Mouse (Mus musculus) midbrain, embryonic 16.5 days (tissue): ENCODE data around the gene Pxylp1. TPM values are rescaled to one million over a fixed set of nuclear protein-coding genes. Genes with fewer than 3 reads are reported as not detected.
"Not testable (repeated sequence)": the region's sequence is repeated elsewhere in the genome, so short reads cannot be mapped to it uniquely, and the experiment has no call there.

Experiments used
- ATAC-seq: fragments of 200-750 bp; cut with Nextera tagmentation; 2 replicates; pipeline ENCODE4 v1.8.0; 2017; ENCODE audit warnings: moderate TSS enrichment
- H3K27ac ChIP-seq: fragments of 300-500 bp; sonication (generic); 2 replicates; pipeline ENCODE4 v1.5.1; 2014; ENCODE audit warnings: mild to moderate bottlenecking, low read length, mixed read lengths
- H3K27me3 ChIP-seq: fragments of 300-500 bp; sonication (generic); 2 replicates; pipeline ENCODE4 v1.6.1; 2014; ENCODE audit warnings: low read depth, low read length, mixed read lengths; ENCODE audit not compliant: control insufficient read depth, insufficient read depth
- H3K36me3 ChIP-seq: fragments of 300-500 bp; sonication (generic); 2 replicates; pipeline ENCODE4 v1.6.1; 2014; ENCODE audit warnings: mild to moderate bottlenecking, low read length, moderate library complexity, mixed read lengths; ENCODE audit not compliant: control insufficient read depth, insufficient read depth
- H3K4me1 ChIP-seq: fragments of 300-500 bp; sonication (generic); 2 replicates; pipeline ENCODE4 v1.6.1; 2014; ENCODE audit warnings: mild to moderate bottlenecking, low read length, mixed read lengths; ENCODE audit not compliant: control insufficient read depth, insufficient read depth
- H3K4me2 ChIP-seq: fragments of 300-500 bp; sonication (generic); 2 replicates; pipeline ENCODE4 v1.6.1; 2014; ENCODE audit warnings: mild to moderate bottlenecking, low read length, mixed read lengths
- H3K4me3 ChIP-seq: fragments of 300-500 bp; sonication (generic); 2 replicates; pipeline ENCODE4 v1.5.1; 2014; ENCODE audit warnings: low read depth, mild to moderate bottlenecking, low read length, moderate library complexity, mixed read lengths
- H3K9ac ChIP-seq: fragments of 300-500 bp; sonication (generic); 2 replicates; pipeline ENCODE4 v1.6.1; 2014; ENCODE audit warnings: low read depth, low read length, mixed read lengths
- H3K9me3 ChIP-seq: fragments of 300-500 bp; sonication (generic); replicated peaks from 2 replicates; pipeline ENCODE4 v1.6.1; 2014; ENCODE audit warnings: mild to moderate bottlenecking, low read length, mixed read lengths; ENCODE audit not compliant: control insufficient read depth, poor library complexity, severe bottlenecking
- WGBS: fragments of 180-500 bp; shearing (Covaris S2); extraction: QIAGEN DNeasy Blood & Tissue Kit; methylation state at CpG from one replicate; pipeline ENCODE4 v1.1.7; 2014; 5-methylcytosine and 5-hydroxymethylcytosine counted together
- polyA plus RNA-seq: library from polyadenylated mRNA; unstranded; fragments of >200 nt; fragmentation: Nextera tagmentation; extraction: Ambion mirVana; gene quantifications from 2 replicates; pipeline ENCODE4 v1.2.1, GENCODE M21; 2015

Pxylp1 gene
- 39.3 and 47.8 TPM in 2 replicates for polyA plus RNA-seq

GRCm38 (mm10) chr9:96892546-96892945 lies at the start of gene Pxylp1:
Gene Pxylp1, minus strand, starts transcription at chr9:96892669.
- peak within 1 kb of the TSS; percentile 51 for H3K27ac ChIP-seq
- peaks cover 27% of the 10 kb centered on the region for H3K4me1 ChIP-seq
- H3K36me3 ChIP-seq = no peaks in the 10 kb centered on the region
- H3K9ac ChIP-seq = no peak within 1 kb of the TSS
- H3K9me3 ChIP-seq = no peaks in the 10 kb centered on the region; the same call in 1 of the 2 replicates
- ATAC-seq = no peak
- WGBS = 3% methylated on average over 3 of the region's 3 CpGs
- H3K4me3 ChIP-seq = no peak within 1 kb of the TSS
- H3K4me2 ChIP-seq = no peak within 1 kb of the TSS
- no peaks in the 10 kb centered on the region for H3K27me3 ChIP-seq

GRCm38 (mm10) chr9:96938887-96939286 lies 46.4 kb upstream of the Pxylp1 start:
- Histone ChIP-seq H3K9me3 (no peaks in the 10 kb centered on the region), H3K4me3 (no peak overlapping the region), H3K27ac (peak overlapping the region; percentile 26; the same call in 1 of the 2 replicates), H3K36me3 (no peaks in the 10 kb centered on the region), H3K27me3 (no peaks in the 10 kb centered on the region), H3K4me2 (no peak overlapping the region), H3K9ac (0 out of 2 replicates have a peak overlapping the region, but pooled peaks have one; percentile 21), H3K4me1 (peaks cover 8% of the 10 kb centered on the region)
- WGBS = 59% methylated on average over 5 of the region's 5 CpGs
- peak; percentile 65 for ATAC-seq

DNA sequence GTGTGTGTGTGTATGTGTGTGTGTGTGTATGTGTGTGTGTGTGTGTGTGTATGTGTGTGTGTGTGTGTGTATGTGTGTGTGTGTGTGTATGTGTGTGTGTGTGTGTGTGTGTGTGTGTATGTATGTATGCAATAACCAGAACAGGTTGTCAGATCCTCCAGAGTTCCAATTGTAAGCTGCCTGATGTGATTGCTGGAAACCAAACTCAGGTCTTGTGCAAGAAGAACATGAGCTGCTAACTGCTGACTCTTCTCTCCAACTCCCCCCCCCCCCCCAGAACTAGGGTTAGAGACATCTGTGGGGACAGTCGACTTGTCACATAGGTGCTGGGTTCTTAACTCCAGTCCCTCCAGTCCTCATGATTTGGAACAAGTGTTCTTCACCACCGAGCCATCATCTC lies 44.0 kb upstream of the Pxylp1 start:
- not testable (repeated sequence) for H3K4me3 ChIP-seq, H3K4me1 ChIP-seq, H3K36me3 ChIP-seq, H3K9ac ChIP-seq, H3K27me3 ChIP-seq, H3K27ac ChIP-seq, H3K9me3 ChIP-seq, H3K4me2 ChIP-seq, ATAC-seq
- 96% methylated on average over 2 of the region's 2 CpGs for WGBS

DNA sequence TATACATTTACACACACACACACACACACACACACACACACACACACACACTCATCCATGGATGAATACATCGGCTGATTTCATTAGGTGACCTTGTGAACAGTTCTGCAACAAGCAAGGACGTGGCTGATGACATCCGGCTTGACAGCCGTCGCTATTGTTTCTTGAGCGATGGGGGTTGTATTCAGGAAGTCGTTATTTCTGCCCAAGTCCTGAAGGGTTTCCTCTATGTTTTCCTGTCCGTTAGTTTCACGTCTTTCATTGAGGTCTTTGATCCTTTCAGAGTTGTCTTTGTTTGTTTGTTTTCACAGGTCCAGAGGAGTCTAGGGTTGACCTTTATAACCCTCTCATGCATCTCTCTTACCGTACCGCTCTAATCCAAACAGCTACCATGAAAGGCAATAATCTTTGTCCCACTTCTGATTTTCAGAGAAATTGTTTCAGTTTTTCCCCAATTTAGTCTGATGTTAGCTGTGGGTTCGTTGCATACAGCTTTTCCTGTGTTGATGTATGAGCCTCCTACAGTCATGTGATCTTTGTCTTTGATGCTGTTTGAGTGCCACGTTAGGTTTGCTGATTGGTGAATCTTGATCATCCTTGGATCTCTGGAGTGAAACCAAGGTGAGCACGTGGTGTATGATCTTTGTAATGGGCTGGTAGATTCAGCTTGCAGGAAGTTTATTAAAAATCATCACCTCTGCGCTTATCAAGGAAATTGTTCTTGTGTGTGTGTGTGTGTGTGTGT lies 43.3 kb upstream of the Pxylp1 start:
- Histone ChIP-seq H3K4me2 (no peak overlapping the region), H3K36me3 (no peaks in the 10 kb centered on the region), H3K9me3 (no peaks in the 10 kb centered on the region), H3K27me3 (no peaks in the 10 kb centered on the region), H3K27ac (no peak overlapping the region), H3K4me1 (peaks cover 8% of the 10 kb centered on the region), H3K4me3 (no peak overlapping the region), H3K9ac (no peak overlapping the region)
- WGBS = 67% methylated on average over 15 of the region's 15 CpGs
- no peak for ATAC-seq

DNA sequence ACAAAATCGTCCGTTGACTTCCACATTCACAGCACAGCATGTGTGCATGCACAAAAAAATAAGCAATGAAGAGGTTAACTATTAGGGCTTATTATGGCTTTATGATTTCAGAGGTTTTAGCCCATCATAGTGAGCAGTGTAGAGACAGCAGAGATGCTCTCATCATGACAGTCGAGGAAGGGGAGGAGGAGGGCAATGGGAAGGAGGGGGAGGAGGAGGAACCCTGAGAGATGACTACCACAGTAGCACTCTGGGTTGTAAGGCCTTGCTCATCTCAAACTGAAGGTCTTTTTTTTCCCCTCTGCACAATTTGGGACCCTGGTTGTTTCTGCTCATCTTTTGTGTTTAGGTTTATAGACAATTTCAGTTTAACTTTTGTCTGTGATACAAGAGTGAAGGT lies 42.3 kb upstream of the Pxylp1 start:
- 80% methylated on average over 3 of the region's 3 CpGs for WGBS
- H3K4me2 ChIP-seq = no peak overlapping the region
- H3K9ac ChIP-seq = no peak overlapping the region
- H3K27ac ChIP-seq = no peak overlapping the region
- H3K36me3 ChIP-seq = no peaks in the 10 kb centered on the region
- no peaks in the 10 kb centered on the region for H3K9me3 ChIP-seq
- H3K27me3 ChIP-seq = no peaks in the 10 kb centered on the region
- H3K4me3 ChIP-seq = no peak overlapping the region
- H3K4me1 ChIP-seq = peaks cover 8% of the 10 kb centered on the region
- no peak for ATAC-seq

DNA sequence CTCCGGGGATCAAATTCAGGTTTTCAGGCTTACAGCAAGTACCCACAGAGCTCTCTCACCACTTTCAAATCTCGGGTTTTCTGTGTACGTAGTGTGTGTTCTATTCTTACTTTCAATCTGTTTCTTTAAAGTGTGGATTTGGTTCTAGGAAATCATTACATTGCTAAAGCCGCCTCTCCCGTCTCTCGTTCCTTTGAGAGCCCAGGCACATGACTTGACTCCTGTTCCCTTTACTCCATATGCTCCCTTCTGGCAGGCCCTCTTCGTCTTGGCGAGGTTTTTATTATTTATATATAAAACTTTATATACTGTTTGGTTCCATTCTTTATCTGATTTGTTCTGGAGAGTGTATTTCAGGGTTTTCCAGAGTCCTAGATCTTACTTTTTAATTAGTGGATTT lies 40.3 kb upstream of the Pxylp1 start:
- H3K36me3 ChIP-seq = no peaks in the 10 kb centered on the region
- H3K27me3 ChIP-seq = no peaks in the 10 kb centered on the region
- no peak overlapping the region for H3K9ac ChIP-seq
- no peak for ATAC-seq
- no peak overlapping the region for H3K4me2 ChIP-seq
- H3K27ac ChIP-seq = no peak overlapping the region
- 92% methylated on average over 8 of the region's 8 CpGs for WGBS
- no peak overlapping the region for H3K4me3 ChIP-seq
- H3K4me1 ChIP-seq = no peaks in the 10 kb centered on the region
- no peaks in the 10 kb centered on the region for H3K9me3 ChIP-seq

DNA sequence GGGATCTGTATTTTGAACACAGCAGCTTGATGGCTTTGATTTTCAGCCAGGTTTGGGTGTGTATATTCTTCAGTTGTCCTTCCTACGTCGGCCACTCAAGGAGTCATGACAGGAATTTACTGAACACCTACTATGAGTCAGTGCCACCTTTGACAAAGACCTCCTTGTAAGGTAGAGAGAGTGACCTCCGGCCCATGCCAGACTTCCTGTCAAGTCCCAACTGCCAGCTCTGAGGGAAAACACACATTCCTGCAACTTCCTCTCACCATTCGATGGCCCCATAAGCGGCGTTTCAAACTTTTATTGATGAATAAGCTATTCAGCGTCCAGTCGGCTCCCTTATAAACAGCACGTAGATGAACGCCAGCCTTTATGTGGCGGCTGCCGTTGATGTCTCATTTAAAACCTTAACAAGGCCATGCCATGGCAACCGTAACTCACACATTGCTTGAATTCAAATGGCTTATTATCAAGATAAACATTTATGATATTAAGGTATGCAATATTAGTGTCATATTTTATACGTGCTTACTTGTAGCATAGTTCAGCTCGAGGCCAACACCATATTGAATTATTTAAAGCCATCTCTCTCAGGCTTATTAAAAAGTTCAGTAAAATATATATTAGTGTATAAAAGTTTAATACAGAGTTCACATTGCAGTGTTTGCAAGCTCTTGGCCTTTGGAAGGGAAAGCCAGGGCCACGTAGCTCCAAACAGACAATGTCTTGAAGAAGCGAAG lies 31.3 kb upstream of the Pxylp1 start:
- no peak overlapping the region for H3K9ac ChIP-seq
- 90% methylated on average over 17 of the region's 17 CpGs for WGBS
- ATAC-seq = no peak
- no peak overlapping the region for H3K27ac ChIP-seq
- no peaks in the 10 kb centered on the region for H3K4me1 ChIP-seq
- no peaks in the 10 kb centered on the region; the same call in 1 of the 2 replicates for H3K9me3 ChIP-seq
- no peak overlapping the region for H3K4me2 ChIP-seq
- no peaks in the 10 kb centered on the region for H3K27me3 ChIP-seq
- no peak overlapping the region for H3K4me3 ChIP-seq
- no peaks in the 10 kb centered on the region for H3K36me3 ChIP-seq

- no peak overlapping the region for H3K4me3 ChIP-seq
- H3K9me3 ChIP-seq = no peaks in the 10 kb centered on the region; the same call in 1 of the 2 replicates
- H3K4me1 ChIP-seq = no peaks in the 10 kb centered on the region
- 77% methylated on average over 6 of the region's 6 CpGs for WGBS
- no peaks in the 10 kb centered on the region for H3K27me3 ChIP-seq
- H3K4me2 ChIP-seq = no peak overlapping the region
- H3K27ac ChIP-seq = no peak overlapping the region
- no peak for ATAC-seq
- no peak overlapping the region for H3K9ac ChIP-seq
- no peaks in the 10 kb centered on the region for H3K36me3 ChIP-seq
These were observed 30.6 kb upstream of the Pxylp1 start for GRCm38 (mm10) chr9:96923119-96923518.
